Mouse (Mus musculus) bone marrow macrophage, adult 2 months (primary cell): ENCODE measurements around the gene Mapk7.

ENCODE experiments used
- CTCF ChIP-seq: IDR thresholded peaks from 2 replicates; pipeline ENCODE4 v1.5.1; 2012; ENCODE audit warnings: low read depth, mild to moderate bottlenecking, low read length, moderate library complexity
- POLR2A ChIP-seq: IDR thresholded peaks from 2 replicates; pipeline ENCODE4 v1.6.1; 2012; ENCODE audit warnings: mild to moderate bottlenecking, low read depth, low read length, borderline replicate concordance

DNA sequence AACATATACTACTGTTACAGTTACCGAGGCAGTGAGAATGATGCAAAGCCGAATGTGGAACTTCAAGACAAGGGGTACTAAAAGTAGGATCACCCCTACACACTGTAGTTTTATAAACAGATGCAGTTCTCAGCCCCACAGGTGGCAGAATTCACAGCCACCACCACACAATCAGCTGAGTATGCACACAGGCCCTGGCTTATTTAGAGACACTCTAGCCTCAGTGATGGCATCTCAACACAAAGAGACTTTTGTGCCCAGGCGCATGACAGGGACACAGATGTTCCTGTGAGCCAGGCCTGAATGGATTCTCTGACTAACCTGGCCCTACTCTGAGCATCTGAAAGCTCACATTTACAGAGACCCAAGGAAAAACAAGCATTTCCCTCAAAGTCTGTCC lies 43.2 kb upstream of the Mapk7 start:
- no peak for TF ChIP-seq CTCF
- no peak for TF ChIP-seq POLR2A
